Mouse (Mus musculus): ENCODE measurements at regions not wholly inside any gene's neighbourhood (a gene's known extent, or its start where the extent isn't known, plus 50 kb on each side); places are given as distances from the start of the nearest gene placed in this dataset.

- peak in 1 of 2 experiments; percentile 17 for DNase-seq
These were observed 384.3 kb upstream of the Ubash3b start for GRCm38 (mm10) chr9:41545776-41546175.

GRCm38 (mm10) chr9:41542511-41542910, 381.0 kb upstream of the Ubash3b start:
- no peak for DNase-seq

DNA sequence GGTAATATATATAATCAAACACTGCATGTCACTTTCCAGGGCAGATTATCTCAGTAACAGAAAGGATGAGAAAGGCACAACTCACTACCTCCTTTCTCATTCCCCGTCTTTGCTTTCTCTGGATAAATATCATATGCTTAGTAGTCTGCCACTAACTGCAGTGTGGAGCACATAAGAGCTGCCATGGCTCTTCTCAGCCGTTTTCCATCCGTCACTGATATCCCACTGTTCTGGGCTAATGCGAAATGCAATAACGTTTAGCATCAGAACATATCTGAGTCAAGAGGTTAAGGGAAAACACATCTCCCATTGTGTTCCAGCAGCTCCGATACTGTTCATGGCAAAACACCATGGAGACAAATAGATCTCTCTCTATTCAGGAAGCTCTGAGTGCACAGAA, 379.8 kb upstream of the Ubash3b start:
- no peak for DNase-seq

DNA sequence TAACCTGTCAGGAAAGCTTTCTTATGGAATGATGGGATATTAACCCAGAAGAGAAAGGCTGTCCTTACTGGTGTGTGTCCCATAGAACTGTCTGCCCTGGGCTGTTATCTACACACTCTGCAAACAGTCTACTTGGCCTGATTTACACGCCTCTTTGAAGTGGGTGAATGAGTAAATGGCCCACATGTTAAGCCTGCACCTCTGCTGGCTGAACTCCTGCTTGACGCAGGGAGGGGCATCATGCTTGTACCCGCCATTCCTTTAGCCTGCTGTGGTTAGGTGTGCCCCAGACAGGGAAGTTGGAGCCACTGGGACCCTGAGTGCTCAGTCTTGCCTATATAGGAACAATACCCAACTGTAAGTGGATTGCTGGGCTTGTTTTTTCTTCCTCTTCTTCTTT, 371.3 kb upstream of the Ubash3b start:
- no peak for DNase-seq

GRCm38 (mm10) chr9:41532290-41532689, 370.8 kb upstream of the Ubash3b start:
- DNase-seq: no peak

GRCm38 (mm10) chr9:41531596-41531995, 370.1 kb upstream of the Ubash3b start:
- no peak for DNase-seq

DNA sequence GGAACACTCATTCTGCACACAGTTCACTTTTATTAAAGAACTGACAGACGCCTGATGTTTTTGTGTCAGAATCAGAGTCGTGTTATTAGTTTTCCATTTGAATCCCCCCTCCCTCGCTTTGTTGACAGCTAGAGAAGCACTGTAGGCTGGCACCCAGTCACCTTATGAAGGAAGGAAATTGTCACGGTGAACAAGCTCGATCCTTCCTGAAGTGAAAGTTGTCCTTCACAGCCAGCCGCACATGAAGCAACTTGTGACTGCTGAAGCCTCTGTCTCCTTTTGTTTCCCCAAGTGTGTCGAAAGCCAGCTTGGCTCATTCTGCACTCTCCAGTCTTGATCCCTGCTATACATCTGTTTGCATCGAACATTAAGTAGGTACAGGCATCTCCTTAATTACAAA, 364.6 kb upstream of the Ubash3b start:
- DNase-seq: no peak

- no peak for DNase-seq
These were observed 364.0 kb upstream of the Ubash3b start for GRCm38 (mm10) chr9:41525534-41525933.

DNA sequence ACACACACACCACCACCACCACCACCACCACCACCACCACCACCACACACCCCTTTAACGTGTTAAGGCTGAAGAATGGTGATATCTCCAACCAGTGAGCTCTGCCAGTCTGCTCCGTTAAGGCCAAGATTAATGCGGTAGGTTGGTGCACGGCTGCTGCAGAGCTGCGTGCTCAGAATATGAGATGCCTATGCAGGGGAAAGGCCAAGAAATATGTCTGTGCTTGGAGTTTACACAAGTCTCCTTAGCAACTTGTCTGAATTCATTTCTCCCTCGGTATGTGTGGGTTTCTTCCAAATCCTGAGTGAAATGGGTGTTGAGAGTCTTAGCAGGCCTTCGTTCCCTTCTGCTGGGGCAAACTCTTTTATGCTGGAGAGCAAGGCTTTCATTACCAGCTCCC, 363.1 kb upstream of the Ubash3b start:
- DNase-seq: no peak

DNA sequence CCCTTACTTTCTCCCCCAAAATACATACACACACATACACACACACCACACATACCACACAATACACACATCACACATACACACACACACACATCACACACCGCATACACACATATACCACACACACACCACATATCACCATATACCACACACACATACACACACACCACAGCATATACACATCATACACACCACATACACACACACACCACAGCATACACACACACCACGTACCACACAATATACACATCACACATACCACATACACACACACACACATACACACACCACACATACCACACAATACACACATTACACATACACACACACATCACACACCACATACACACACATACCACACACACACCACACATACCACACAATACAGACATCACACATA, 362.5 kb upstream of the Ubash3b start:
- DNase-seq: no peak

GRCm38 (mm10) chr9:41522302-41522701, 360.8 kb upstream of the Ubash3b start:
- no peak for DNase-seq

DNA sequence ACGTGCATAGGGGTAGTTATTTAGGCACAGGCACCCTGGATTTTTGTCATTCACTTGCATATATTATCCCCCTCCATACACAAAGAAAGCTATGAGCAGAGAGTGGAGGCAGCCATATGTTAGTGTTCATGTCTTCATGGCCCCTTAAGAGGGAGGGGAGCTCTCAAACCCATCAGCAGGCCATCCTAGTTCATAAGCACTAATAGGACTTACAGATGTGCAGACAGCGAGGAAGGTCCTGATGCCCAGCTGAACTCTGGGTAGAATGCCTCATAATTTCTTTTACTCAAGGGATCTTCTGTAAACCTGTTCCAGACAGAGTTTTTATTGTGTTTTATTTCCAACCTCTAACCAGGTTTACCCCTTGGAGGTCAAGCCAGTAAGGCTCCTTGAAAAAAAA, 356.3 kb upstream of the Ubash3b start:
- DNase-seq: no peak

DNA sequence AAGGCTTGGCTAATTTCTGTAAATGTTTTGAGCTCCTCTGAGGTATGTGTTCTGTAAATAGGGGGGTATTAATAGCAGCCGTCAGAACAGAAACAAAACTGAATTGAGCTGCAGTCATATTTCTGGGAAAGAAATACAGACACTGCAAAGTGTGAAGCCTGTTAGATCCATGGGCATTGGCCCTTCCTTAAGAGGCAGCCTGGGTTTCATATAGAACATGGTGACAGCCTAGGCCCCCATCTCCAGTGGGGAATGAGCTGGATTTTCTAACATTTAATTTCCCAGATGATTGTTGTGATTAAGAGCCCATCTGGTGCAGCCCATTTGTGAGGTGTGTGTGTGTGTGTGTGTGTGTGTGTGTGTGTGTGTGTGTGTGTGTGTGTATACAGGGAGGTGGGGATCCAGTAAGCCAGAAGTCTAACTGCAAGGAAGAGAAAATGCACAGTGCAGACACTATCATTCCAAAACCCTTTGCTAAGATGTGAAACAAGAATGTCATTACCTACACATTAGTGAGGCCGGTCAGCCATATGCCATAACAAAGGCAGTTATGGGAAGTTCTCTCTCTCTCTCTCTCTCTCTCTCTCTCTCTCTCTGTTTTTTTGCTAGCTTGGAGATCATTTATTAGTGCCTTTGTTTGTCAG, 355.7 kb upstream of the Ubash3b start:
- no peak for DNase-seq

DNA sequence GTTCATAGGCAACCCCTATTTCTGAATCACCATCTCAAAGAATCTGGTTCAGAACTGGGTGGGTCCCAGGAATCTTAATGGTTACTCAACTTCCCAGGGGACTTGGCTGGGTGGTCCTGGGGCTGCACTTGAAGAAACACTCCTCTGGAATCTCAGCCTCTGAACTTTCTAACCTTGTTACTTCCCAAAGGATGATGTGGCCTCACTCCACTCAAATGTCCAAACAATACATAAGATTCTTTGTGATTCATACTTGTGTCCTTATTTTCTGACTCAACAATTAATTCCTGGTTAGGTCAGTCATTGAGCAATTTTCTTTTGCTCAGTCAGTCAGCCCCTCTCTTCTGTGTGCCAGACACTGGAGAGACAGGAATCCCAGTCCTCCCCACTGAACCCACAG, 353.7 kb upstream of the Ubash3b start:
- no peak for DNase-seq

DNA sequence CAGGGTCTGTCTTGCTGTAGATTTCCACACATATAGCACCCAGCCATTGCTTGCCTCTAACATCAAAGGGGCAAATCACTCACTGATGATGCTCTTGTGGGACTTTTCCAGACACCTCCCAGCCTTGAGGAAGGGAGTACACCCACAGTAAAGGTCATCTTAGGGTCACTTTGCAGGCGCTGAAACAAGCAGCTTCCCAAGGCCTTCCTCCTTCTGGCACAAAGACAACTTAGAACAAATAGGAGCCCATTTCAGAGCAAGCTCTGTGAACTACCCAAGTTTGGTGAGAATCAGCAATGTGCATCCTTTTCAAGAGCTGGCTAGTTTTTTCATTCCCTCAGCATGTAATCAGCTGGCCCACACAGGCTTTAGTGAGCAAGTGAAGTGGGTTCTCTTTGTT, 352.2 kb upstream of the Ubash3b start:
- no peak for DNase-seq

DNA sequence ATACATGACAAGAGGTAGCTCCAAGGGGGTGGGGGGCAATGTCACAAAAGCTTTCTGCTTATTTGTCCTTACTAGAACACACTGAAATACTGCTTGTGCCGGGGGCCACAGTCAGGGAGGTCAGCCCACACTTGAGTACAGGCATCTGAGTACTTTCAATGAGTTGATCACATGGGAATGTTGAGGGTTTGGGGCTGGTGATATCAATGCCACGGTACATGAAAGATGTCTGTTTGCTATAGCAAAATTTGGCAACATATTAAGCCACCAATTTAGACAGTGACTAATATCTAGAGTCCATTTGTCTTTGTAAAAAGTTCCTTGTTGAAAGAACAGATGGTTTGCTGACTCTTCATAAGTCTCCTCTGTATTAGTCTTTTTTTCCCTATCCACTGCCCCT, 348.1 kb upstream of the Ubash3b start:
- DNase-seq: no peak

DNA sequence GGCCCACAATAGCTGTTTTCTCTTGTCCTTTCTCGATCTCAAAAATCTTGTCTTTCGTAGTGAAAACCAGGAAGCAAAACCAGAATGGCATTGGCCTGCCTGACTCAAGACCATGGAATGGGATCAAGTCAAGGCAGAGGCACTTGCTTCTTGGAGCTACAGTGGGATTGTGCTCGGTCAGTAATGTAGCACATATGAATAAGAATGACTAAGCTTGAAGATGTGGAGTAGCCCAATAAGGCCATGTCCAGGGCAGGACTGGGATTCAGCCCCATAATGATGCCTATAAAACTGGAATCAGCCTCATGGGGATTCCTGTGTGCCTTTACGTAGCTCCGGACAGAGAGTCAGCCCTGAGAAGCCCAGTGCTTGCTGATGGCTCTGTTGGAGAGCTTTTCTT, 347.2 kb upstream of the Ubash3b start:
- DNase-seq: no peak

DNA sequence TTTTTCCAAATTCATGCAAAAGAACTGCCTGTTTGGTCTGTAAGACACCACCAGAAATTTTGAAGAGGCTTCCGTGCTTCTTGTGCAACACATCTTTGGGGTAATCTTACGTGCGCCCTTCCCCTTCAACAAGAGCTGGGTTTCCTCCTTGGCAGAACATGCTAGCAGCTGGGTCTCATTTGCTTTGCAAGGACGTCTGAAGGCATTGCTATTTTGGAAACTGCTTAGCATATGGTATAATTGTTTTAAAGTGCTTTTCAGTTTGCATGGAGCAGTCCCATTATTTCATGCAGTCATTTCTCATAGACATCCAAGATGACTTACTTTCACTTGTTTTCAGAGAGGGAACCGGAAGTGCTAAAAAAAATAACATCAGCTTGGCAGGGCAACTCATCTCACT, 336.8 kb upstream of the Ubash3b start:
- DNase-seq: no peak

- DNase-seq: no peak
These were observed 328.6 kb upstream of the Ubash3b start for GRCm38 (mm10) chr9:41490112-41490511.

GRCm38 (mm10) chr9:41488046-41488445, 326.5 kb upstream of the Ubash3b start:
- no peak for DNase-seq

GRCm38 (mm10) chr9:41483218-41483617, 321.7 kb upstream of the Ubash3b start:
- no peak for DNase-seq

- no peak for DNase-seq
These were observed 320.2 kb upstream of the Ubash3b start for GRCm38 (mm10) chr9:41481611-41482266.

GRCm38 (mm10) chr9:41479854-41480749, 318.6 kb upstream of the Ubash3b start:
- peak in 1 of 2 experiments; percentile 6 for DNase-seq

GRCm38 (mm10) chr9:41479085-41479484, 317.6 kb upstream of the Ubash3b start:
- no peak for DNase-seq
